Mouse (Mus musculus): ENCODE results near the gene Slx4ip. TPM values are rescaled to one million over a fixed set of nuclear protein-coding genes. Genes with fewer than 3 reads are reported as not detected.
A peak's percentile ranks its signal among the peaks of the same experiment; 100 is the strongest.

Slx4ip gene
- 6.5 and 6.8 TPM in 2 replicates for total RNA-seq (2017)

GRCm38 (mm10) chr2:136891068-136891950 lies at the start of gene Slx4ip, which contains the start of the genes AL731706.1 and Mkks:
Gene Slx4ip, plus strand, starts transcription at chr2:136891218.
Gene AL731706.1, minus strand, starts transcription at chr2:136891389.
Gene Mkks, minus strand, starts transcription at chr2:136891389.
- peak; percentile 85 to 91 for ATAC-seq (replicated peaks in 1 of 2; ENCODE audit: insufficient read depth in 1 of 2, low FRiP score in 2 of 2, low TSS enrichment in 1 of 2, low read depth in 1 of 2, poor library complexity in 2 of 2, severe bottlenecking in 2 of 2)

DNA sequence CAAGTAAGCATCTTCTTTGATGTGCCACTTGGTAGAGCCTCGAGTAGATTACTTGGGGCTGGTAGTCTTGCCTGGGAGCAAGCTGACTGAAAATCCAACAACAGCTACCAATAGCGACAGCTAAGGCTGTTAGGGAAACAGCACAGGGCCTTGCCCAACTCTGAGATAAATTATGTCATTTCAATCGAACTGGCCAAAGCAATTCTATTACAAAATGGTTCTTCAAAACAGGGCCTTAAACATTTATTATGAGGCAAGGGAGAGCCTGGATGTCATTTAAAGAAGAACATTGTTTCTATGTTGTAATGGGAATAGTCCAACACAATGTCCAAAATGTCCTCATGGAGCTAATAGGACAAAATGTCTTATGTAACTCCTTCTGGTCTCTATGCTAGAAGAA lies 40.7 kb upstream of the Slx4ip start:
- ATAC-seq (replicated peaks in 1 of 2; ENCODE audit: insufficient read depth in 1 of 2, low FRiP score in 2 of 2, low TSS enrichment in 1 of 2, low read depth in 1 of 2, poor library complexity in 2 of 2, severe bottlenecking in 2 of 2), result no peak

DNA sequence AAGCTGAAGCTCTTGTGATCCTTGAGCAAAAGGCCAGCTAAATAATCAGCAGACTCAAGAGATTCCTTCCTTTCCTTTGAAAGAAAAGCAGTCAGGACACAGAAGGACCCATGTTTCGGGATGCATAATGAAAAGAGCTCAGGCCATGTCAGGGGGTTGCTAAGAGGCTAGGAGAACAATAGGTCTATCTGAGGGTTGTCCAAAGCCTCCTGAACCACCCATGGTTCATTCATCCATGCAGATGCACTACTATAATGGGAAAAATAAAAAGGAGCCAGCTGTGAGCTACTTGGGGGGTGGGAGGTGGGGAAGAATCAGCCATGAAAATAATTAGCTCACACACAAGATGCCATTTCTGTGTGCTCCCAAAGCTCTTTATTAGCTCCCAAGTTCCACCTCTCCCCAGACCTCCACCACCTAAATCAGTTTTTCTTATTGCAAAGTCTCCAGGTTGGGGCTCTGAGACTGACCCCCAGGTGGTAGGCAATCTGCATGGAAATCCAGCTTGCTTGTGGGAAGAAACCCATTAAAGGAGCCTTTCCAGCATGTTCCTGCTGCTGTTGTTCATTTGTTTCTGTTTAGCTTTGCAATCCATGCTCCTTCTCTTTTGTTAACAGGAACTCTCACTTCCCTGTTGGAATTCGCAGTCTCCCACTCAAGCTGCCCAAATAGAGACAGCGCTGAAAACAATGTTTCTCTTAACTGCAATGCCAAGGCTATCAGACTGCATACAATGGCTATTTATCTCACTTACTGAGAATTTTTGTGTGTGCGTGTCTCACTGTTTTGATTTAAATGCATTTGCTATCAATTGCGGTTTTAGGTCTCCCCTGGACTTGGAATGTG lies 36.3 kb upstream of the Slx4ip start:
- no peak for ATAC-seq (replicated peaks in 1 of 2; ENCODE audit: insufficient read depth in 1 of 2, low FRiP score in 2 of 2, low TSS enrichment in 1 of 2, low read depth in 1 of 2, poor library complexity in 2 of 2, severe bottlenecking in 2 of 2)

GRCm38 (mm10) chr2:136885579-136885978 lies 5.4 kb upstream of the Slx4ip start, which contains the start of gene AL731706.2:
Gene AL731706.2, minus strand, starts transcription at chr2:136885679.
- ATAC-seq (replicated peaks in 1 of 2; ENCODE audit: insufficient read depth in 1 of 2, low FRiP score in 2 of 2, low TSS enrichment in 1 of 2, low read depth in 1 of 2, poor library complexity in 2 of 2, severe bottlenecking in 2 of 2), result no peak

- no peak for ATAC-seq (replicated peaks in 1 of 2; ENCODE audit: insufficient read depth in 1 of 2, low FRiP score in 2 of 2, low TSS enrichment in 1 of 2, low read depth in 1 of 2, poor library complexity in 2 of 2, severe bottlenecking in 2 of 2)
Measured at GRCm38 (mm10) chr2:136886846-136887245, 4.2 kb upstream of the Slx4ip start.

GRCm38 (mm10) chr2:136890716-136891067 lies 326 bp upstream of the Slx4ip start:
- peak; percentile 46 to 54 for ATAC-seq (replicated peaks in 1 of 2; ENCODE audit: insufficient read depth in 1 of 2, low FRiP score in 2 of 2, low TSS enrichment in 1 of 2, low read depth in 1 of 2, poor library complexity in 2 of 2, severe bottlenecking in 2 of 2)

DNA sequence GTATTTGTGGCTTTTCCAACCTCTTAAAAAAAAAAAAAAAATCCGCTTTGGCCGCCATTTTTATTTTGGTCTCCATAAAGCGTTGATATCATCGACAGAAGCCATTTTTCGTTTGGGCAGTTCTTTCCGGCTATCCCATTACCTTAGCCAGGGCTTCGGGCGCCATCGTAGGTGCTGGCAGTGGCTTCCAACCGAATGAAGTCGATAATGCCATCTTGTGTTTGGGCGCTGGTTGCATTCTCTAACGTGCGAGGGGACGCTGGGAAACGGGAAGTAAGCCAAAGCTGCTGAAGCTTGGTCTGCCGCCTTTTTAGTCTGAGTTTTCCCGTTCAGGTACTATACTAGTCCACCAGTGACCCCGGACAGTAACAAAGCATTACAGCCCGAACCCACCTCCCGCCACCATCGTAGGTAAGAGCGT lies 943 bp downstream of the Slx4ip start:
- peak; percentile 85 to 86 for ATAC-seq (replicated peaks in 1 of 2; ENCODE audit: insufficient read depth in 1 of 2, low FRiP score in 2 of 2, low TSS enrichment in 1 of 2, low read depth in 1 of 2, poor library complexity in 2 of 2, severe bottlenecking in 2 of 2)

DNA sequence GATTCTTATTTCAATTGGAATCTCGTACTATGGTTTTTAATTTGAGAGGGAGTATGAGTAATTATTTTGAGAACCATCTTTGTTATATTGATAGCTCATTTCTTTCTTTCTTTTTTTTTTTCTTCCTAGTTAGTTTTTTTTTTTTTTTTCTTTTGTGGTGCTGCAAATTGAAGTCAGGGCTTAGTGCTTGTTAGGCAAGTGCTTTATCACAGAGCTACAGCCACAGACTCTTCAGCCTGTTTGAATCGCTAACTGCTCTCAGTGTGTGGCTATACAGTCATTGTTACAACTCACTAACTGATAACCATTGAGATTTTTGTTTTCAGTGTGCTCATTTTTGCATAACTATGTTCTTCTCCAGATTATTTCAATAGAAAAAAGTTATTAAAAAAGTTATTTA lies 3.5 kb downstream of the Slx4ip start:
- ATAC-seq (replicated peaks in 1 of 2; ENCODE audit: insufficient read depth in 1 of 2, low FRiP score in 2 of 2, low TSS enrichment in 1 of 2, low read depth in 1 of 2, poor library complexity in 2 of 2, severe bottlenecking in 2 of 2), result no peak

GRCm38 (mm10) chr2:136896131-136896530 lies 5.1 kb downstream of the Slx4ip start:
- no peak for ATAC-seq (replicated peaks in 1 of 2; ENCODE audit: insufficient read depth in 1 of 2, low FRiP score in 2 of 2, low TSS enrichment in 1 of 2, low read depth in 1 of 2, poor library complexity in 2 of 2, severe bottlenecking in 2 of 2)

DNA sequence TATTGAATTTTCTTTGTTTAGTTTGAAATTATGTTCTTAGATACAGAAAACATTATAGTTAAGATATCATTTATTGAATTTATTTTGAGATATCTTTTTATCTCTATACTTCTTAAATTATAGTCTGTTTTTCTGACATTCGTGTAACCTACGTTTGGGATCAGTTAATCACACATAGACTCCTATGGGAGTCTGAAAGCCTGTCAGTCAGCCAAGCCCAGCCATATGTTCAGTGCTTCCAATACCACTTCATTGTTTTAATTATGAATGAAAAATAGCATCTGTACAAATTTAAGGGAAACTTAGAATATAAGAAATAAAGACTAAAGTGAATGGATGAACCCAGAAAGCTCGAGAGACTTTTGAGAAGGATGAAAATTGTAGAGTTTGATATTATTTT lies 17.6 kb downstream of the Slx4ip start:
- ATAC-seq (replicated peaks in 1 of 2; ENCODE audit: insufficient read depth in 1 of 2, low FRiP score in 2 of 2, low TSS enrichment in 1 of 2, low read depth in 1 of 2, poor library complexity in 2 of 2, severe bottlenecking in 2 of 2), result no peak

- no peak for ATAC-seq (replicated peaks in 1 of 2; ENCODE audit: insufficient read depth in 1 of 2, low FRiP score in 2 of 2, low TSS enrichment in 1 of 2, low read depth in 1 of 2, poor library complexity in 2 of 2, severe bottlenecking in 2 of 2)
Measured at GRCm38 (mm10) chr2:136909298-136909697, 18.3 kb downstream of the Slx4ip start.

GRCm38 (mm10) chr2:136911958-136912411 lies 21.0 kb downstream of the Slx4ip start:
- ATAC-seq (replicated peaks in 1 of 2; ENCODE audit: insufficient read depth in 1 of 2, low FRiP score in 2 of 2, low TSS enrichment in 1 of 2, low read depth in 1 of 2, poor library complexity in 2 of 2, severe bottlenecking in 2 of 2), result no peak

- no peak for ATAC-seq (replicated peaks in 1 of 2; ENCODE audit: insufficient read depth in 1 of 2, low FRiP score in 2 of 2, low TSS enrichment in 1 of 2, low read depth in 1 of 2, poor library complexity in 2 of 2, severe bottlenecking in 2 of 2)
Measured at GRCm38 (mm10) chr2:136913021-136913420, 22.0 kb downstream of the Slx4ip start.

DNA sequence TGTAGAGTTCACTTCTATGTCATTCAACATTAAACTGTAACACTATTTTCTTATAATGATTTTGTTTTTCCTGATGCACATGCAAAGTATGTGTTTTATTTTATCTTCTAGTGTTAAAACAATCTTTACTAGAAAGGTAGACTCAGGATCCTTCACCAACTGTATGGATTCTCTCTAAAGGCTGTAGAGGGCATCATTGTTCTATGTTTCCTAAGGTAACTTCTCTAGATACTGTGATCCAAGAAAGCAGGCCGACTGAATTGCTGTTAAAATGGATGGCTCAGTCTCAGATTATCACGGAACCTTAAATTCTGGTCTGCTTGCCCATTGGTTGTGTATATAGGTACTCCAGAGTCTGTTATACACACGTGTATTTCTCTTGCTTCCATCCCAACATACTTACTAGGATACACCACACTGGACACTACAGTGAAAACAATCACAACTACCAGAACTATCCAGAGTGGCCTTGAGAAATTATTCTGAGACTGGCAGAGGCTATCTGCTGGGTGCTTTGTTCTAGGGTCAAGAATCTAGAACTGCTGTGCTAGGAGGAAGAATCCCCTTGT lies 23.4 kb downstream of the Slx4ip start:
- ATAC-seq (replicated peaks in 1 of 2; ENCODE audit: insufficient read depth in 1 of 2, low FRiP score in 2 of 2, low TSS enrichment in 1 of 2, low read depth in 1 of 2, poor library complexity in 2 of 2, severe bottlenecking in 2 of 2), result peak in 1 of 2 experiments; percentile 42; a peak in 1 of 4 replicates

- peak; percentile 39 to 44 for ATAC-seq (replicated peaks in 1 of 2; ENCODE audit: insufficient read depth in 1 of 2, low FRiP score in 2 of 2, low TSS enrichment in 1 of 2, low read depth in 1 of 2, poor library complexity in 2 of 2, severe bottlenecking in 2 of 2)
Measured at GRCm38 (mm10) chr2:136919433-136919832, 28.4 kb downstream of the Slx4ip start.

- no peak for ATAC-seq (replicated peaks in 1 of 2; ENCODE audit: insufficient read depth in 1 of 2, low FRiP score in 2 of 2, low TSS enrichment in 1 of 2, low read depth in 1 of 2, poor library complexity in 2 of 2, severe bottlenecking in 2 of 2)
Measured at GRCm38 (mm10) chr2:136920257-136920993, 29.4 kb downstream of the Slx4ip start.

DNA sequence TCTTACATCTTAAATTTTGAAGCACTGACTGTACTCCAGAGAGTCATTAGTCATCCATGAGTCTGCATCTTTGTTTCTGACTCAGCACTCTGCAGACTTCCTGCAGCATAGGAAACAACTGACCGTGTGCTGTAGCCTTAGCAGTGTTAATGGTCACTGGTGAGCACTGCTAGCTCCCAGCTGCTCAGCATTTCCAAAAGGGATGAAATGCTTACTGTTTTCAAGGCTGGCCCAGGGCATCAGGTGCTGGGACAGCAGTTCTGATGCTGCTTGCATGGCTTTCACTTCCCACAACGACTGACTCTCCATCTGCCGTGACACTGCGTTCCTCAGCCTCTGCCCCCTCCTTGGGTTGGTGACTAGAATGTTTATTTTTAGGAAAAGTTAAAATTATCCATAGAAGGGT lies 30.0 kb downstream of the Slx4ip start:
- peak; percentile 82 to 88 for ATAC-seq (replicated peaks in 1 of 2; ENCODE audit: insufficient read depth in 1 of 2, low FRiP score in 2 of 2, low TSS enrichment in 1 of 2, low read depth in 1 of 2, poor library complexity in 2 of 2, severe bottlenecking in 2 of 2)
